Mouse (Mus musculus) spleen, adult 2 months (tissue): ENCODE measurements around the gene Zfp706. TPM values are rescaled to one million over a fixed set of nuclear protein-coding genes. Genes with fewer than 3 reads are reported as not detected.

Experiments used
- DNase-seq, 2 experiments: peaks; one replicate each; pipeline versions ENCODE4 v3.0.0 to v3.0.0-alpha.2; 2012 to 2021; ENCODE audit warnings: low spot score in 2 of 2, low read depth in 1 of 2
- H3K27ac ChIP-seq: fragments of 200-500 bp; 2 replicates; pipeline ENCODE4 v1.5.1; 2012; ENCODE audit warnings: low read length, inconsistent platforms; ENCODE audit not compliant: insufficient read depth
- H3K27me3 ChIP-seq: fragments of 200-500 bp; 2 replicates; pipeline ENCODE4 v1.6.1; 2012; ENCODE audit warnings: mild to moderate bottlenecking, moderate library complexity, low read length, inconsistent platforms; ENCODE audit not compliant: control insufficient read depth, insufficient read depth
- H3K36me3 ChIP-seq: fragments of 200-500 bp; 2 replicates; pipeline ENCODE4 v1.6.1; 2012; ENCODE audit warnings: mild to moderate bottlenecking, low read length, inconsistent platforms; ENCODE audit not compliant: control insufficient read depth, insufficient read depth
- H3K4me1 ChIP-seq: fragments of 200-500 bp; 2 replicates; pipeline ENCODE4 v1.6.1; 2011; ENCODE audit warnings: inconsistent platforms; ENCODE audit not compliant: control insufficient read depth, insufficient read depth, insufficient read length
- H3K4me3 ChIP-seq: fragments of 200-500 bp; 2 replicates; pipeline ENCODE4 v1.5.1; 2011; ENCODE audit warnings: mild to moderate bottlenecking, inconsistent platforms; ENCODE audit not compliant: insufficient read depth, insufficient read length; ENCODE audit errors: extremely low read depth
- CTCF ChIP-seq: fragments of 200-500 bp; IDR thresholded peaks from 2 replicates; pipeline ENCODE4 v1.5.1; 2011; ENCODE audit warnings: mild to moderate bottlenecking, inconsistent platforms; ENCODE audit not compliant: insufficient read depth, insufficient read length, insufficient replicate concordance; ENCODE audit errors: extremely low read depth
- POLR2A ChIP-seq: fragments of 200-500 bp; IDR thresholded peaks from 2 replicates; pipeline ENCODE4 v1.6.1; 2011; ENCODE audit warnings: low read depth, low read length, inconsistent platforms
- WGBS: fragments of 180-500 bp; shearing (Covaris S2); methylation state at CpG from one replicate; pipeline ENCODE4 v1.1.7; 2018; 5-methylcytosine and 5-hydroxymethylcytosine counted together
- polyA plus RNA-seq: library from polyadenylated mRNA; depleted of rRNA; stranded (reverse); fragments of >200 nt; gene quantifications from 2 replicates; pipeline ENCODE4 v1.2.3, GENCODE M21; 2012

Zfp706 gene
- polyA plus RNA-seq, 1 experiment: 23.4 TPM

DNA sequence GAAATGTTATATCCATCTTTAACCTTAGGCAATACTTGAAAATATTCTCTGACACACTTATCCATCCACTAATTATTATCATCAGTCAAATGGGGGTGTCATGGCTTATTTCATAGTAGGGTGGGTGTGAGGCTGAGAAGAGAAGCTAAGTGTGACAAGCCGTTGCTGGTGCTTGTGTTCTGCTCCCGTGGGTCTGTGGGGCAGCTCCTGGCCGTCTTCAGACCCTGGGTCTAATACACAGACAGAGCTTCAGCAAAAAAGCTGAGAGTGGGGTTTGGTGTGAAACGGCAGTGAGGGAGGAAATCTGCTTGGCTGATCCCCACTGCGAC, 28.4 kb downstream of the Zfp706 start:
- WGBS: 30% methylated on average over 5 of the region's 5 CpGs

GRCm38 (mm10) chr15:36977823-36978222, 29.8 kb downstream of the Zfp706 start:
- TF ChIP-seq POLR2A (no peak), CTCF (no peak)
- no peaks in the 10 kb centered on the region for H3K36me3 ChIP-seq
- no peak overlapping the region for H3K27ac ChIP-seq
- 84% methylated on average over 8 of the region's 8 CpGs for WGBS
- DNase-seq: no peak
- H3K4me1 ChIP-seq: peaks cover 8% of the 10 kb centered on the region; the same call in 1 of the 2 replicates
- no peaks in the 10 kb centered on the region for H3K27me3 ChIP-seq
- H3K4me3 ChIP-seq: no peak overlapping the region

More for the DNA sequence above, 28.4 kb downstream of the Zfp706 start:
- TF ChIP-seq POLR2A (no peak), CTCF (no peak)
- H3K27ac ChIP-seq: no peak overlapping the region
- H3K36me3 ChIP-seq: no peaks in the 10 kb centered on the region
- H3K27me3 ChIP-seq: no peaks in the 10 kb centered on the region
- peak overlapping the region; percentile 54; the same call in 1 of the 2 replicates for H3K4me3 ChIP-seq
- peaks cover 8% of the 10 kb centered on the region; the same call in 1 of the 2 replicates for H3K4me1 ChIP-seq
- no peak for DNase-seq

DNA sequence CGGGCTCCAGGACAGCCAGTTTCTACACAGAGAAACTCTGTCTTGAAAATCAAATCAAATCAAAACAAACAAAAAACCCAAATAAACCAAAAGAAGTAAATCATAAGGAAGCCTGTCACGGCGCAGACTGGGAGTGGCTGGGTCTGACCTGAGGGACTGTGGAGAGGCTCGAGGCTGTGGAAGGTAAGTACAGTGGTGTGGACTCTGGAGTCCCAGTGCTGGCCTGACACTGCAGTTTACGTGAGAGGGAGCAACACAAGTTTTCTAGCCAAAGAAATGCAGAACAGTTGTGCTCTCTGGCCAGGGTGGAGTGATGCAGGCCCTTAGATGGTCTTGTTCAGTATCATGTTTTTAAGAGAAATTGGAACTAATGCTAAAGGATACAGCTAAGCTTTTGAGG, 31.9 kb downstream of the Zfp706 start:
- H3K4me1 ChIP-seq: peaks cover 8% of the 10 kb centered on the region; the same call in 1 of the 2 replicates
- no peak for TF ChIP-seq POLR2A
- TF ChIP-seq CTCF: no peak
- 86% methylated on average over 5 of the region's 5 CpGs for WGBS
- no peak overlapping the region for H3K27ac ChIP-seq
- no peak overlapping the region for H3K4me3 ChIP-seq
- no peaks in the 10 kb centered on the region for H3K36me3 ChIP-seq
- H3K27me3 ChIP-seq: no peaks in the 10 kb centered on the region
- no peak for DNase-seq

DNA sequence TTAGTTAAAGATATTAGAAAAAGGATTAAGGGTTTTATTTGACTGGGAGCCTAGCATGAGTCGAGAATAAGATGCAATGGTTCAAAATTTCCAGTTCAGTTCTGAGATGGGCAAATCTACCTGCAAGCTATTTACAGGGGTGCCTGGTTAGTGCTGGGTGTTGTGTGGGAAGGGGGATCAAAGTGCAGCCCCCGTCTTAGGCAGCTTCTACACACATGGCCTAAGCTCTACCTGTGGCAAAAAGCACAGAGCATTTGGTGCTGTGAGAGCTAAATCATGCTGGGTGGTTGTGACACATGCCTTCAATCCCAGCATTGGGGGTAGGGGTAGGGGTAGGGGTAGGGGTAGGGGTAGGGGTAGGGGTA, 32.3 kb downstream of the Zfp706 start:
- DNase-seq: no peak

GRCm38 (mm10) chr15:36974614-36975255, 32.8 kb downstream of the Zfp706 start:
- Histone ChIP-seq H3K4me1 (peaks cover 6% of the 10 kb centered on the region; the same call in 1 of the 2 replicates), H3K27me3 (no peaks in the 10 kb centered on the region), H3K36me3 (no peaks in the 10 kb centered on the region), H3K4me3 (no peak overlapping the region), H3K27ac (no peak overlapping the region)
- TF ChIP-seq CTCF (no peak), POLR2A (no peak)
- DNase-seq: no peak
- 52% methylated on average over 6 of the region's 6 CpGs for WGBS

More for the DNA sequence above, 32.3 kb downstream of the Zfp706 start:
- 81% methylated on average over 2 of the region's 2 CpGs for WGBS
- TF ChIP-seq CTCF: no peak
- no peak for TF ChIP-seq POLR2A
- no peak overlapping the region for H3K4me3 ChIP-seq
- no peak overlapping the region for H3K27ac ChIP-seq
- no peaks in the 10 kb centered on the region for H3K36me3 ChIP-seq
- no peaks in the 10 kb centered on the region for H3K27me3 ChIP-seq
- H3K4me1 ChIP-seq: peaks cover 7% of the 10 kb centered on the region; the same call in 1 of the 2 replicates

DNA sequence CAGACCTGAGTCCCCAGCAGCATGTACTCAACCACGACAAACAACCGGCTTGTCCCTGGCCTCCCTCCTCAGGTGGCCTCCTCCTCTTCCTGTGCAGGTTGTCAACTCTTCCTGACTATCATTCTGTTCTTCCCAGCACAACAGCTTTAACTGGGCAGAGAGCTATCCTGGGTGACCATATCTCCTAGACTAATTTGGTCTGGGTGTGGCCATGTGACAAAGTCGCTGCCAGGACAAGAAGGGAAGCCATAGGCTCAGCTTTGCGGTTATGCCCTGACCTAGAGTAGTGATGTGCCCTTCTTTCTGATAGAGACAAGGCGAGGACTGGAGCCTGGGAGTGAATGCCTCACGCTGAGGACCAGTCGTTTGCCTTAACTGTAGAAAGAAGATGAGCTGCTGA, 33.9 kb downstream of the Zfp706 start:
- no peak for DNase-seq
- Histone ChIP-seq H3K27ac (no peak overlapping the region), H3K27me3 (no peaks in the 10 kb centered on the region), H3K4me1 (no peaks in the 10 kb centered on the region), H3K4me3 (no peak overlapping the region), H3K36me3 (no peaks in the 10 kb centered on the region)
- WGBS: 73% methylated on average over 7 of the region's 7 CpGs
- TF ChIP-seq CTCF (no peak), POLR2A (no peak)

DNA sequence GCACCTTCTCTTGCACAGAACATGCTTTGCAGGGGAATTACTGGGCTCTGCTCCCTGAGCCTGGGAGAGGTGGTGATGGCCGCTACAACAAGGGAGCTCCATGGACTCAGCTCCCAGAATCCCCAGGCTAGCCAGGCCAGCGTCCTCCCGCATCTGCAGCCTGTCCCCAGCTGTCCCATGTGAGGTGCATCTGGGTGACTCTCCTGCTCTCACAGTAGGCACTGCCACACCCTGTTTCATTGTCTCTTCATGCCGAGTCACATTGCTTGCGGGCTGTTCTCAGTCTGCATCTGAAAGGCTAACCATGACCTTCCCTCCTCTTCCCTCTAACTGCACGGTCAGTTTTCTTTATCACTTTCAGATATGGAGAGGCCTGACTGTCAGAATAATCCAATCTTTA, 34.3 kb downstream of the Zfp706 start:
- Histone ChIP-seq H3K27ac (no peak overlapping the region), H3K4me3 (no peak overlapping the region), H3K4me1 (no peaks in the 10 kb centered on the region), H3K27me3 (no peaks in the 10 kb centered on the region), H3K36me3 (no peaks in the 10 kb centered on the region)
- TF ChIP-seq POLR2A: no peak
- TF ChIP-seq CTCF: no peak
- WGBS: 77% methylated on average over 6 of the region's 6 CpGs
- DNase-seq: no peak
